Mouse (Mus musculus) kidney, adult 2 months (tissue): ENCODE data around the gene Dpagt1. TPM values are rescaled to one million over a fixed set of nuclear protein-coding genes. Genes with fewer than 3 reads are reported as not detected.

Source experiments
- DNase-seq: peaks from one replicate; pipeline ENCODE4 v3.0.0; 2021
- H3K27ac ChIP-seq: fragments of 200-500 bp; 2 replicates; pipeline ENCODE4 v1.5.1; 2012; ENCODE audit warnings: low read depth, low read length, control low read depth, inconsistent platforms; ENCODE audit not compliant: insufficient read depth
- H3K27me3 ChIP-seq: fragments of 200-500 bp; replicated peaks from 2 replicates; pipeline ENCODE4 v1.6.1; 2012; ENCODE audit warnings: mild to moderate bottlenecking, moderate library complexity, low read length, inconsistent platforms; ENCODE audit not compliant: control insufficient read depth, insufficient read depth
- H3K36me3 ChIP-seq: fragments of 200-500 bp; 2 replicates; pipeline ENCODE4 v1.6.1; 2012; ENCODE audit warnings: mild to moderate bottlenecking, moderate library complexity, low read length, inconsistent platforms; ENCODE audit not compliant: control insufficient read depth, insufficient read depth
- H3K4me1 ChIP-seq: fragments of 200-500 bp; 2 replicates; pipeline ENCODE4 v1.6.1; 2011; ENCODE audit warnings: low read length; ENCODE audit not compliant: control insufficient read depth, insufficient read depth
- H3K4me3 ChIP-seq: fragments of 200-500 bp; 2 replicates; pipeline ENCODE4 v1.5.1; 2011; ENCODE audit warnings: mild to moderate bottlenecking, low read depth, low read length, control low read depth; ENCODE audit not compliant: insufficient read depth
- CTCF ChIP-seq: fragments of 200-500 bp; conservative IDR thresholded peaks from 2 replicates; pipeline ENCODE4 v1.5.1; 2011; ENCODE audit warnings: low read depth, mild to moderate bottlenecking, control low read depth, low read length, moderate library complexity, mixed read lengths; ENCODE audit not compliant: insufficient read depth, insufficient read length
- POLR2A ChIP-seq: fragments of 200-500 bp; IDR thresholded peaks from one replicate; pipeline ENCODE4 v1.6.1; 2011; ENCODE audit warnings: low read depth, low read length, control low read depth
- WGBS: fragments of 180-500 bp; shearing (Covaris S2); methylation state at CpG from one replicate; pipeline ENCODE4 v1.1.7; 2018; 5-methylcytosine and 5-hydroxymethylcytosine counted together
- polyA plus RNA-seq: library from polyadenylated mRNA; depleted of rRNA; stranded (reverse); fragments of >200 nt; gene quantifications from 2 replicates; pipeline ENCODE4 v1.2.3, GENCODE M21; 2012

Dpagt1 gene
- polyA plus RNA-seq, 1 experiment: 41.9 TPM

GRCm38 (mm10) chr9:44337436-44338169 lies 11.8 kb downstream of the Dpagt1 start:
- H3K4me3 ChIP-seq: no peak overlapping the region
- no peaks in the 10 kb centered on the region for H3K27me3 ChIP-seq
- no peak overlapping the region for H3K27ac ChIP-seq
- 62% methylated on average over 9 of the region's 9 CpGs for WGBS
- DNase-seq: no peak
- H3K4me1 ChIP-seq: peaks cover 9% of the 10 kb centered on the region; the same call in 1 of the 2 replicates
- TF ChIP-seq POLR2A (no peak), CTCF (no peak)
- H3K36me3 ChIP-seq: no peaks in the 10 kb centered on the region

DNA sequence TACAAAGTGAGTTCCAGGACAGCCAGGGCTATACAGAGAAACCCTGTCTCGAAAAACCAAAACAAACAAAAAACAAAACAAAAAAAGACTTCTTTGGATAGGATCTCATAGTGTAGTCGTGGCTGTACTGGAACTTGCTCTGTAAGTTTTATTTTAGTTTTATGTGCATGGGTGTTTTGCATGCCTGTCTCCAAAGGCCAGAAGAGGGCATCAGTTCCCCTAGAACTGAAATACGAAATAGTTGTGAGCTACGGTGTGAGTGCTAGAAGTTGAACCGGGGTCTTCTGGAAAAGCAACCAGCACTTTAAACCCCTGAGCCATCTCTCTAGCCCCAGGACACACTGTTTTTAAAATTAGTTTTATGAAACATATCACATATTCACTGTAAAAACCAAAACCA lies 12.8 kb downstream of the Dpagt1 start:
- H3K27me3 ChIP-seq: no peaks in the 10 kb centered on the region
- H3K27ac ChIP-seq: no peak overlapping the region
- 74% methylated on average over 5 of the region's 5 CpGs for WGBS
- peaks cover 16% of the 10 kb centered on the region; the same call in 1 of the 2 replicates for H3K4me1 ChIP-seq
- TF ChIP-seq POLR2A (no peak), CTCF (0 out of 2 replicates have a peak, but pooled peaks have one; percentile 14)
- no peaks in the 10 kb centered on the region for H3K36me3 ChIP-seq
- DNase-seq: no peak
- no peak overlapping the region for H3K4me3 ChIP-seq

DNA sequence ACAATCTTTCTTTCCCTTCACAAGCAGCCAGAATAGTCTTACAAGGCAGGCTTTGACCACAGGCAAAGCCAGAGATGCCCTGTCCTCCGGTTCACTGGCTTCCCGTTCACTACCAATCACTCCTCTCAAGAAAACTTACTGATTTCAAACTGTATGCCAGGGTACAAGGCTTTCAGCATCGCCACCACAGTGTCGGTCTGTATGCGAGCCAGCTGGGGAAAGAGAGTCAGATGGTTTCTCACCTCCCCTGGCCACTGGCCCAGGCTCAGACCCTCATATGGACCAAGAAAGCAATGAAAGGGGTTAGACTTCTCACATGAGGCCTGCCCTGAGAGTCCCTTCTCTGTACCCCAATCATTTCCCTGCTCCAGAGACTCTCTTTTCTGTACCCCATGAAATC lies 15.7 kb downstream of the Dpagt1 start:
- WGBS: 88% methylated on average over 5 of the region's 5 CpGs
- no peak for TF ChIP-seq CTCF
- TF ChIP-seq POLR2A: no peak
- Histone ChIP-seq H3K27me3 (no peaks in the 10 kb centered on the region), H3K36me3 (no peaks in the 10 kb centered on the region), H3K4me1 (peaks cover 11% of the 10 kb centered on the region; the same call in 1 of the 2 replicates), H3K27ac (no peak overlapping the region), H3K4me3 (no peak overlapping the region)
- DNase-seq: no peak

GRCm38 (mm10) chr9:44342173-44342572 lies 16.4 kb downstream of the Dpagt1 start:
- H3K4me1 ChIP-seq: peaks cover 11% of the 10 kb centered on the region; the same call in 1 of the 2 replicates
- WGBS: 59% methylated on average over 3 of the region's 3 CpGs
- H3K27me3 ChIP-seq: no peaks in the 10 kb centered on the region
- H3K27ac ChIP-seq: no peak overlapping the region
- TF ChIP-seq CTCF (no peak), POLR2A (no peak)
- DNase-seq: no peak
- no peak overlapping the region for H3K4me3 ChIP-seq
- no peaks in the 10 kb centered on the region for H3K36me3 ChIP-seq

- no peak for DNase-seq
- no peaks in the 10 kb centered on the region for H3K27me3 ChIP-seq
- 92% methylated on average over 1 of the region's 1 CpGs for WGBS
- no peak overlapping the region for H3K4me3 ChIP-seq
- H3K27ac ChIP-seq: no peak overlapping the region
- peaks cover 11% of the 10 kb centered on the region; the same call in 1 of the 2 replicates for H3K4me1 ChIP-seq
- TF ChIP-seq CTCF (no peak), POLR2A (no peak)
- no peaks in the 10 kb centered on the region for H3K36me3 ChIP-seq
Measured at GRCm38 (mm10) chr9:44342605-44343004, 16.8 kb downstream of the Dpagt1 start.

- DNase-seq: no peak
- Histone ChIP-seq H3K27me3 (no peaks in the 10 kb centered on the region), H3K4me1 (peaks cover 11% of the 10 kb centered on the region; the same call in 1 of the 2 replicates), H3K27ac (peak overlapping the region; percentile 19), H3K4me3 (peak overlapping the region; percentile 94), H3K36me3 (no peaks in the 10 kb centered on the region)
- TF ChIP-seq POLR2A (no peak), CTCF (no peak)
- WGBS: 6% methylated on average over 6 of the region's 6 CpGs
Measured at GRCm38 (mm10) chr9:44343290-44343689, 17.5 kb downstream of the Dpagt1 start.

GRCm38 (mm10) chr9:44343781-44344421 lies 18.1 kb downstream of the Dpagt1 start, which contains the start of gene Hmbs:
Gene Hmbs (minus strand): TSS chr9:44344228.
- peak within 1 kb of the TSS; percentile 99 for H3K27ac ChIP-seq
- no peak for TF ChIP-seq CTCF
- TF ChIP-seq POLR2A: no peak
- H3K4me1 ChIP-seq: peaks cover 11% of the 10 kb centered on the region; the same call in 1 of the 2 replicates
- WGBS: under 1% methylated on average over 39 of the region's 39 CpGs
- peak within 1 kb of the TSS; percentile 94 for H3K4me3 ChIP-seq
- no peaks in the 10 kb centered on the region for H3K27me3 ChIP-seq
- H3K36me3 ChIP-seq: no peaks in the 10 kb centered on the region
- DNase-seq: peak; percentile 96
